Mouse (Mus musculus): ENCODE measurements around the gene Ncstn.
A peak's percentile ranks its signal among the peaks of the same experiment; 100 is the strongest.

The Ncstn gene

DNA sequence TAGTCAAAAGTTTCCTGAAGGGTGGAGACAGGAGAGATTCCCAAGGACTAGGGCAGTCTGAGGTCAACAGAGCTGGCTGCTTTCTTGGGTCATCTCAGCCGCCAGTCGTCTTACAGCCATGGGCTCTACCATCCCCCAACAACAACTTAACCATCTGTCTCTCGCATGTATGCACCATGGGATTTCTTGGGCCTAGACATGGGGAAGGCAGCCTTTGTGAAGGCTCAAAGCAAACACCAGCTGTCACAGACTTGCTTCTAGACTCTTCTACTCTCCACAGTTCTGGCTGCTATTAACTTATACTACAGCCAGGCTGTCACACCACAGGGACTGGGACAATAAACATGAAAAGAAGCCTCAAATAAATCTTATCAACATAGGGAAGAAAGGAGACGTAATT is 11.0 kb downstream of the Ncstn start:
- DNase-seq = no peak

DNA sequence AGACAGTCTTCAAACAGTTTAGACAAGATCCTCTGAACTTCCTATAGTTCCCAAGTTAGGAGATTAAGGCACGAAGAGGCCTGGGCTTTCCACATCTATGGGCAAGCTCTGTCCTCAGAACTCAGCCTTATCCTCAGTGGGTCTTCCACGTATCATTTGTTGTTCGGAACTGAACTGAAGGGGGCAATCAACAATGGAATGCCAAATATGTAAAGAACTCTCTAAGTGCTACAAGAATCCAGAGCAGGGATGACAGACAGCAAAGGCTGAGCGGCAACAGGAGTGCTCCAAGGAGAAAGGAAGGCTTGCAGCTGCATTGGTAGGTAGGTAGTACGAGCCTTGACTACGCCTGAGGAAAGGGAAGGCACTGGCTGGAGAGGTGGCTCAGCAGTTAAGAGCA is 12.4 kb downstream of the Ncstn start:
- DNase-seq = no peak

DNA sequence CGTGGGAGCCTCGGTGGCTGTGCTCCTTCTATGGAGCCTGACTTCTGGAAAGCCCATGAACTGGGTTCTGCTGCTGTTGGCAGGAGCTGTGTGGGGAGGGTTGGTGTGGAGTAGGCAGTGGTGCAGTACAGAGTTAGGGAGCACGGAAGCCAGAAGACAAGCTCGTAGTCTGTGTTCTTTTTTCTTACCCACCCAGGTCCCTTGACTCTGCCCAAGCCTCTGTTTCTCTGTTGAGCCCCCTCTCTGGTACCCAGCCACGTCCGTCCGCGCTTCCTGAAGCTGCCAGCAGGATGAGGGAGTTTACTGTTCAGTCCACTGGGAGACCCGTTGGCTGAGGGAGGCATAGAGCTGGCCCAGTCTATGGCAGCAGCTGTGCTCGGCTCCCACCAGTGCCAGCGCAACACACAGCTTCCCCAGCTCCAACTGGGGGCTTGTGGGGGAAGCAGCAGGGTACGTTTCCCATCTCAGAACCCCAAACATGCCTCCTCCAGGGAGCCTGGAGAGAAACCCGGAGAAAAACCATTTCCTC is 17.9 kb downstream of the Ncstn start:
- no peak for DNase-seq

GRCm38 (mm10) chr1:172063291-172064023 is 19.1 kb downstream of the Ncstn start:
- DNase-seq = no peak

DNA sequence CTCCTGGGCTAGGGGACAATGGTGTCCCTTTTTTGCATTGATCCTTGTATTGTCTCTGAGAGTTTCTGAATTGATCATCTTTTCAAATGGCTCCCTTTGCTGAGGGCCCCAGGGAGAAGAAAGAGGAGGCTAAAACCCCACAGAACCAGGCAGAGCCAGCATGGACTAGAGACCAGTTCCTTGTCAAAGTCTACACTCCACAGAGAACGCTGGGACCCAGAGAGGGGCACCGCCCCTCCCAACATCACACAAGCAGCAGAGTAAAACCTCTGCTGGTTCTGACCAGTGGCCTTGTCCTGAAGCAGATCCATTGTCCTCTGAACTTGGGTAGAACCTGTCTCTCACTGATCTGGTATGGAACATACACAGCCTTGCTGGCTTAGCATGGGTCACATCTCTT is 20.5 kb downstream of the Ncstn start:
- DNase-seq = no peak

DNA sequence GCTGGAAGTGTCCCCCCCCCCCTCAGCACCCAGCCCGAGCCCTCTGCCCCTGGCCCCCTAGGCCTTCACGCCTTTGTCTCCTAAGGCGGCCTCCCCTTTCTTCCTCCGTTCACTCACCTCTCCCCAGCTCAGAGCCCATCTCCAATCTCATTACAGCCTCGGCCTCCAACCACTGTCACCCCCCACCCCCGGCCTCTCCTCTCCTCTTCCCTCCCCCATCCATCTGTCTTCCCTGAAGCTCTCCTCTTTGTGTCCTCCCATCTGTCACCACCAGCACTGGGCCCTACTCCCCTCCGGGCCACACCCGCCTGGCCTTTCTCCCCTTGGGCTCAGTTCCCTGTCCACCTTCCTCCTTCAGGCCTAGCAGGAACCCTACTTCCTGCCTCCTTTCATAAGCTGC is 21.4 kb downstream of the Ncstn start:
- no peak for DNase-seq

DNA sequence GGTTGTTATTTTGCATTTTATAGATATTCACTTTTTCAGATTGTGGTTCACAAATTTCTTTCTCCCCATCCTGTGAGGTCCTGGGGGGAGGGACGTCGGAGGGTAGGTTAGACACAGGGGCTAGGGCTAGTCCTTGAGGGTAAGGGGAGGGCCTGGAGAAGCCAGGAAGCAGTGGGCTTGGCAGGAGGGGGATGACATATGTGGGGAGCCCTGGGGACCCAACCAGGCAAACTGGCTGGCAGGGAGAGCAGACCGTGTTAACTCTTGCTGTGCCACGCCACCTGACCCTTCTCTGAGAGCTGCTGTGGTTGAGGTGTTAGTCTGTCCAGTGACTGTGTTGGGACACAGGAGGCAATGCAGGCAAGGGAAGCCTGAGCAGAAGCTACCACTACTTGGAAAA is 21.9 kb downstream of the Ncstn start:
- DNase-seq = no peak

DNA sequence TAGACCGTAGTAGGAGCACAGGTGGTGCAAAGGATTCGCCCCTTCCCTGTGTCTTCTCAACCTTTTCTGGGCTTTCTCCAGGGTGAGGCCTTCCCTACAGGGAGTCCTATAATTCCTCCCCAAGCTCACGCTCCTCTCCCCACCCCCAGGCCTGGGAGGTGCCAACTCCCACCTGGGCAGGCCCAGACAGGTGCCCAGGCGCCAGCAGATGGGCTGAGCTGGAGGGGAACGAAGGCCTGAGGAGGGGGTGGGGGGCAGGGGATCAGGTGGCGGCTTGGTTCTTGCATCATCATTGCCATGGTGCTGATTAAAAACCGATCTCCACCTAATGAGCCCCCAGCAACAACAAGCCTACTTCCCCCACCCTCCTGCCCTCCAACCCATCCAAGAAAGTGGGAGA is 23.7 kb downstream of the Ncstn start:
- no peak for DNase-seq

DNA sequence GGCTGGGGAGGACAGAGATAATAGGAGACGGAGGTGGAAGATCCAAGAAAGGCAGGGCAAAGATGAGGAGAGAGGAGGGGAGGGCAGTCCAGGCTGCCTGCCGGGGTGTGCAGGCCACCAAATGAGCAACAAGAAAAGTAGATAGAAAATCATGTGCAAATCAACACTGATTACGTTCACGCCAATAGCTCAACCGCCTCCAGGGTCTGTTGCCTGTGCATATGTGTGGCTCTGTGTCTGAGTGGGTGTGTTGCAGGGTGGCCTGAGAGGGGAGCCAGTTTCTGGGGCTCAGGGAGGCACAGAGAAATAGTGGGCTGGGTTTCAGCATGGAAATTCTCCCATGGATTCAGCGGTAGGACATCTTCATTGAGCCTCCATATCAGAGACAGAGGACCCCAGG is 24.3 kb downstream of the Ncstn start:
- DNase-seq = no peak

GRCm38 (mm10) chr1:172057491-172057921 is 25.1 kb downstream of the Ncstn start, which contains the start of gene Nhlh1:
Gene Nhlh1, minus strand, starts transcription at chr1:172057573.
- no peak for DNase-seq

DNA sequence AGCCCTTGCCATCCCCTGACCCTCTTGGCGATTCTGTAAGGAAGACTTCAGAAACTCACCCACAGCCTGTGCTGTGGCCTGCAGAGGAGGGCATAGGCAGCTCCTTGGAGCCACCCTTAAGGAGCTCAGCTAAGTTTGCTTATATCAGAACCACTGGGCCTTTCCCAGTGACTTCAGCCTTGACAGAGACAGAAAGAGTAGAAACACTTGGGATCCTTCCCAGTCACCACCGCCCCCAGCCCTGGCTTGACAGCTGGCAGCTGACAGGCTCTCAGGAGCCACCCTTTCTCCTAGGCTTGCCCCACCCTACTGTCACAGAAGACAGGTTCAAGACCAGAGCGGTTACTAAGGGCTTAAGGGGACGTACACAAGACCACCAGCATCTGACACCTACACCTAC is 26.3 kb downstream of the Ncstn start:
- DNase-seq = no peak

- no peak for DNase-seq
Measured at GRCm38 (mm10) chr1:172053541-172054440, 28.8 kb downstream of the Ncstn start.

GRCm38 (mm10) chr1:172052766-172053279 is 29.8 kb downstream of the Ncstn start:
- DNase-seq = no peak

- no peak for DNase-seq
Measured at GRCm38 (mm10) chr1:172049131-172049782, 33.3 kb downstream of the Ncstn start.

GRCm38 (mm10) chr1:172048241-172048734 is 34.3 kb downstream of the Ncstn start:
- peak; percentile 22 for DNase-seq

- peak; percentile 73 for DNase-seq
Measured at GRCm38 (mm10) chr1:172046938-172047337, 35.7 kb downstream of the Ncstn start.

DNA sequence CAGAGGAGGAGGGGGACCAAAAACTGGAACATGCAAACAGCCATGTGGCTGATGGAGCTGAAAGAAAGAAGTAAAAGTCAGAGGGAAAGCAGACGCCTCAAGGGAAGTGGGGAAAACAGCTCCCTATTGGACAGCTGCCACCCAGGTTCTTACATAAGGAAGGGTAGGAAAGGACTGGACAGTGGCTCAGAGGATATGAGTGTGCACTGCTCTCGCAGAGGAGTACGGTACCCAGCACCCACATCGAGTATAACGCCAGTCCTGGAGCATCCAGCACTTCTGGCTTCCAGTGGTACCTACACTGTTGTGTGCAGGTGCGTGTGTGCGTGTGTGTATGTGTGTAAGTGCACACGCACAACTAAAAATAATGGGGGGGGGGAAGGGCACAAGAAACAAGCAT is 36.2 kb downstream of the Ncstn start:
- no peak for DNase-seq

DNA sequence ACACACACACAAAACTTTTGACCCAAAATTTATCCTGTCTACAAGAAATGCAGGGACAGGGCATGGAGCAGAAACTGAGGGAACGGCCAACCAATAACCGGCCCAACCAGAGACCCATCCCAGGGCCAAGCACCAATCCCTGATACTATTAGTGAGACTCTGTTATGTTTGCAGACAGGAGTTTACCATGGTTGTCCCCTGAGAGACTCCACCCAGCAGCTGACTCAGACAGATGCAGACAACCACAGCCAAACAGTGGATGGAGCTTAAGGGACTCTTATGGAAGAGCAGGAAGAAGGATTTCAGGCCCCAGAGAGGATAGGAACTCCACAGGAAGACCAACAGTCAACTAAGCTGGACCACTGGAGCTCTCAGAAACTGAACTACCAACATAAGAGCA is 52.7 kb downstream of the Ncstn start:
- no peak for DNase-seq

GRCm38 (mm10) chr1:172028394-172029275 is 54.0 kb downstream of the Ncstn start, which contains the start of gene Vangl2:
Gene Vangl2, minus strand, starts transcription at chr1:172028444.
- no peak for DNase-seq

DNA sequence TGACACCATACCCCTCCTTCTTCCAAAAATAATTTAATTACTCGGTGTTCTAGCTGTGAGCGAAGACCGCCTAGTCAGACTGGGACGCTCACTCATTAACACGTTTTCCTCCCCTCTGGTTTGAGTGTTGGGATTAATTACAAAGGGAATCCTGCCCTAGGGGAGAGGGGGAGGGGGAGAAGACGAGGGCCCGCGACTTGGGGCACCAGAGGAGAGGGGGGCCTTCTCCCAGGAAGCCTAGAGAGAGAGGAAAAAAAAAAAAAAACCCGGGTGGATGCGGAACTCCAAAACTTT is 54.8 kb downstream of the Ncstn start:
- DNase-seq = no peak

DNA sequence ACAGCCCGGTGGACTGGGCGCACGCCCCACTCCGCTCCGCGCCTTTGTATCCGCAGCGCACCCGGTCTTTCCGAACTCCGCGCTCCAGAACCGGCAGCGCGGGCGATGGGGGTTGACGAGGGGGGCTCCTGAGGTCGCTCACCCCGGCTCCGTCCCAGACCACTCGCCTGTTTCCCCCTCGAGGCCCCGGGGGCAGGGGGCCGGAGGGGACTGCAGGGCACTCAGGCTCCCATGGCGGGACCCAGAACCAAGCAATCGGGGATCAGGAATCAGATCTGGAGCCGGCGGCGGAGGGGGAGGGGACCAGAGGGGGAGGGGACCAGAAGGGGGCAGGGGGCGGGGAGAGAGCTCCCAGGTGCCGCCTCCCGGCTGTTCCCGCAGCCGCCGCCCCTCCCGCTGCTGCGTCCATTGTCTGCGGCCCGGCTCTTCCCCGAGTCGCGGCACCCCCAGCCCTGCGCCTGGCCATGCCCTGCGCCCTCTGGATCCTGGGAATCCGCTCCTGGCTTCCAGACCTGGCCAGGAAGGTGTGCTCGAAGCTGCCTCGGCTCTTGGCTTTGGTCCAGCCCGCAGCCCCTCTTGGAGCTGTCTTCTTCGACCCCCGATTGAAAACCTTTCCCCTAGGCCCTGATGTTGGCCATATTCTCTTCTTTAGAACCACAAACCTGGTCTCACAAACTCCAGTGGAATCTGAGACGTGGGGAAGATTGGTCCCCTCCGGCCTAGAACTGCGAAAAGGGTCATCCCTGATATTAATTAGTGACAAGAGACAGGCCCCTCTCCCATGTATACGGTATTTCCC is 55.4 kb downstream of the Ncstn start:
- DNase-seq = peak; percentile 93

Measured in kidney, postnatal 14 days (tissue).